Mouse (Mus musculus) CH12.LX (cell line): Measurements from ENCODE around the gene Lce3d. TPM values are rescaled to one million over a fixed set of nuclear protein-coding genes. Genes with fewer than 3 reads are reported as not detected.

ENCODE experiments used
- DNase-seq: peaks from one replicate; pipeline ENCODE4 v3.0.0-alpha.2; 2013; ENCODE audit errors: extremely low read depth
- H3K27ac ChIP-seq: 2 replicates; pipeline ENCODE4 v1.5.1; 2012; ENCODE audit warnings: low read depth, mild to moderate bottlenecking, control low read depth, moderate library complexity; ENCODE audit not compliant: insufficient read depth
- H3K27me3 ChIP-seq: replicated peaks from 2 replicates; pipeline ENCODE3; 2012; ENCODE audit warnings: inconsistent platforms
- H3K36me3 ChIP-seq, 2 experiments: replicated peaks in 1 of 2; 2 replicates each; pipeline versions ENCODE3 to v1.6.1; 2012; ENCODE audit warnings: inconsistent platforms in 1 of 2, low read length in 1 of 2, mild to moderate bottlenecking in 1 of 2, mixed read lengths in 1 of 2, moderate library complexity in 1 of 2; ENCODE audit not compliant: control insufficient read depth in 1 of 2, insufficient read depth in 1 of 2
- H3K4me1 ChIP-seq, 2 experiments: 2 replicates each; pipeline ENCODE4 v1.6.1; 2012; ENCODE audit warnings: inconsistent platforms in 1 of 2, moderate library complexity in 1 of 2; ENCODE audit not compliant: insufficient read depth in 2 of 2, control insufficient read depth in 1 of 2
- H3K4me2 ChIP-seq: 2 replicates; pipeline ENCODE4 v1.6.1; 2012; ENCODE audit warnings: low read depth, mild to moderate bottlenecking, control low read depth; ENCODE audit not compliant: poor library complexity, insufficient read depth, severe bottlenecking
- H3K4me3 ChIP-seq, 3 experiments: fragments of 150-350 bp in 1 of 3; sonication (generic) in 1 of 3; replicated peaks in 1 of 3; 2 replicates each; pipeline versions ENCODE3 to v1.5.1; 2011 to 2012; ENCODE audit warnings: low read depth in 2 of 3, low read length in 2 of 3, mild to moderate bottlenecking in 2 of 3, moderate library complexity in 2 of 3, control low read depth in 1 of 3, improper control_type of control experiment in 1 of 3, inconsistent platforms in 1 of 3, mixed read lengths in 1 of 3; ENCODE audit not compliant: poor library complexity in 1 of 3
- H3K79me2 ChIP-seq: replicated peaks from 2 replicates; pipeline ENCODE4 v1.6.1; 2012; ENCODE audit warnings: mild to moderate bottlenecking, moderate library complexity; ENCODE audit not compliant: control insufficient read depth, poor library complexity, insufficient read depth, severe bottlenecking; ENCODE audit errors: extremely low read depth
- H3K9ac ChIP-seq: 2 replicates; pipeline ENCODE4 v1.6.1; 2012; ENCODE audit warnings: low read depth, mild to moderate bottlenecking, control low read depth, moderate library complexity; ENCODE audit not compliant: insufficient read depth
- H3K9me3 ChIP-seq: replicated peaks from 2 replicates; pipeline ENCODE3; 2012; ENCODE audit warnings: low read length, inconsistent platforms, mixed read lengths
- CHD1 ChIP-seq: IDR thresholded peaks from 2 replicates; pipeline ENCODE4 v1.6.1; 2012; ENCODE audit warnings: low read depth, low read length, improper control_type of control experiment, inconsistent platforms
- CHD2 ChIP-seq: IDR thresholded peaks from 2 replicates; pipeline ENCODE4 v1.6.1; 2011; ENCODE audit warnings: low read length, improper control_type of control experiment
- CTCF ChIP-seq, 2 experiments: IDR thresholded peaks in 1 of 2; conservative IDR thresholded peaks in 1 of 2; 2 replicates each; pipeline ENCODE4 v1.5.1; 2011 to 2012; ENCODE audit warnings: low read depth in 2 of 2, low read length in 2 of 2, improper control_type of control experiment in 1 of 2, inconsistent platforms in 1 of 2, mild to moderate bottlenecking in 1 of 2, moderate library complexity in 1 of 2
- ELF1 ChIP-seq: IDR thresholded peaks from 2 replicates; pipeline ENCODE4 v1.6.1; 2014; ENCODE audit warnings: low read depth, mild to moderate bottlenecking, inconsistent platforms, low read length, improper control_type of control experiment
- EP300 ChIP-seq: IDR thresholded peaks from 2 replicates; pipeline ENCODE4 v1.6.1; 2011; ENCODE audit warnings: low read length, improper control_type of control experiment
- JUND ChIP-seq: conservative IDR thresholded peaks from 2 replicates; pipeline ENCODE4 v1.6.1; 2011; ENCODE audit warnings: low read depth, low read length, improper control_type of control experiment
- MAFK ChIP-seq: IDR thresholded peaks from 2 replicates; pipeline ENCODE4 v1.6.1; 2011; ENCODE audit warnings: low read length, improper control_type of control experiment; ENCODE audit not compliant: insufficient replicate concordance
- MAZ ChIP-seq: IDR thresholded peaks from 2 replicates; pipeline ENCODE4 v1.6.1; 2012; ENCODE audit warnings: low read depth, mild to moderate bottlenecking, inconsistent platforms, low read length, improper control_type of control experiment, moderate library complexity
- MEF2A ChIP-seq: IDR thresholded peaks from 2 replicates; pipeline ENCODE4 v1.6.1; 2014; ENCODE audit warnings: low read depth, mild to moderate bottlenecking, inconsistent platforms, low read length, improper control_type of control experiment, borderline replicate concordance
- PAX5 ChIP-seq: IDR thresholded peaks from 2 replicates; pipeline ENCODE4 v1.6.1; 2012; ENCODE audit warnings: low read length, inconsistent platforms, mixed read lengths
- POLR2A ChIP-seq: IDR thresholded peaks from 2 replicates; pipeline ENCODE4 v1.6.1; 2011; ENCODE audit warnings: low read depth, mild to moderate bottlenecking, improper control_type of control experiment, low read length
- POLR2AphosphoS2 ChIP-seq: IDR thresholded peaks from 2 replicates; pipeline ENCODE4 v1.6.1; 2011; ENCODE audit warnings: low read depth, low read length, improper control_type of control experiment
- RCOR1 ChIP-seq: conservative IDR thresholded peaks from 2 replicates; pipeline ENCODE4 v1.6.1; 2012; ENCODE audit warnings: low read depth, mild to moderate bottlenecking, inconsistent platforms, low read length, improper control_type of control experiment
- SIN3A ChIP-seq: IDR thresholded peaks from 2 replicates; pipeline ENCODE4 v1.6.1; 2012; ENCODE audit warnings: low read length, improper control_type of control experiment, inconsistent platforms
- SMC3 ChIP-seq: IDR thresholded peaks from 2 replicates; pipeline ENCODE4 v1.6.1; 2011; ENCODE audit warnings: low read depth, low read length, improper control_type of control experiment
- TBP ChIP-seq: conservative IDR thresholded peaks from 2 replicates; pipeline ENCODE4 v1.6.1; 2011; ENCODE audit warnings: low read depth, low read length, improper control_type of control experiment
- TCF12 ChIP-seq: IDR thresholded peaks from 2 replicates; pipeline ENCODE4 v1.6.1; 2014; ENCODE audit warnings: low read depth, mild to moderate bottlenecking, inconsistent platforms, low read length, improper control_type of control experiment
- USF1 ChIP-seq: IDR thresholded peaks from 2 replicates; pipeline ENCODE4 v1.6.1; 2014; ENCODE audit warnings: low read depth, mild to moderate bottlenecking, inconsistent platforms, low read length, improper control_type of control experiment
- ZC3H11A ChIP-seq: IDR thresholded peaks from 2 replicates; pipeline ENCODE4 v1.6.1; 2012; ENCODE audit warnings: low read depth, mild to moderate bottlenecking, inconsistent platforms, low read length, improper control_type of control experiment
- ZMIZ1 ChIP-seq: IDR thresholded peaks from 2 replicates; pipeline ENCODE4 v1.6.1; 2012; ENCODE audit warnings: low read depth, mild to moderate bottlenecking, inconsistent platforms, low read length, improper control_type of control experiment
- dilution Hi-C: fragments of 300-500 bp; cut with MboI; formaldehyde crosslinking; loops from 2 replicates; pipeline ENCODE4 v1.14.3; 2020; ENCODE audit warnings: low sequenced_read_pairs; ENCODE audit not compliant: extremely low pct_unique_long_range_greater_than_20kb, extremely low pct_ligation_motif_present
- in situ Hi-C: fragments of 300-500 bp; cut with MboI; formaldehyde crosslinking; loops from 3 replicates; pipeline ENCODE4 v1.14.3; 2019; ENCODE audit warnings: low sequenced_read_pairs, low pct_ligation_motif_present, low pct_unique_long_range_greater_than_20kb, mixed read lengths
- polyA plus RNA-seq: library from polyadenylated mRNA; unstranded; fragments of >175 nt; gene quantifications from 2 replicates; pipeline ENCODE4 v1.2.1, GENCODE M21; 2012; ENCODE audit warnings: low read depth; ENCODE audit not compliant: insufficient read length
- total RNA-seq, 2 experiments: library from RNA; depleted of rRNA; stranded (reverse); fragments of 300-350 nt in 1 of 2; fragments of >200 nt in 1 of 2; gene quantifications; 2 replicates each; pipeline ENCODE4 v1.2.3; 2012 to 2014

Lce3d gene
- total and polyA plus RNA-seq, 3 experiments = not detected

GRCm38 (mm10) chr3:92944186-92944585 lies 13.0 kb upstream of the Lce3d start, which contains the start of gene Lce3c:
Lce3c (plus strand) TSS chr3:92944486.
- dilution Hi-C loops (no loop called here), in situ Hi-C loops (no loop called here)
- Histone ChIP-seq H3K4me3 (no peak within 1 kb of the TSS), H3K9ac (no peak within 1 kb of the TSS), H3K36me3 (no peaks in the 10 kb centered on the region), H3K27me3 (no peaks in the 10 kb centered on the region), H3K4me1 (no peaks in the 10 kb centered on the region), H3K27ac (no peak within 1 kb of the TSS), H3K4me2 (no peak within 1 kb of the TSS), H3K79me2 (no peaks in the 10 kb centered on the region), H3K9me3 (no peaks in the 10 kb centered on the region)
- no peak for TF ChIP-seq TBP
- TF ChIP-seq ZC3H11A = no peak
- TF ChIP-seq CHD1 = no peak
- TF ChIP-seq MAFK = no peak
- TF ChIP-seq EP300 = no peak
- no peak for TF ChIP-seq PAX5
- no peak for TF ChIP-seq ZMIZ1
- TF ChIP-seq CTCF (conservative IDR thresholded peaks at IDR 0.05 in 1 of 2, IDR thresholded peaks at IDR 0.05 in 1 of 2; ENCODE audit: low read depth in 2 of 2, low read length in 2 of 2) = no peak
- no peak for TF ChIP-seq MEF2A
- no peak for TF ChIP-seq USF1
- TF ChIP-seq TCF12 = no peak
- TF ChIP-seq MAZ = no peak
- no peak for TF ChIP-seq POLR2AphosphoS2
- TF ChIP-seq SMC3 = no peak
- no peak for TF ChIP-seq CHD2
- DNase-seq = no peak

GRCm38 (mm10) chr3:92966761-92967160 lies 9.6 kb downstream of the Lce3d start, which contains the start of gene Lce3e:
Lce3e (plus strand) TSS chr3:92967061.
- TF ChIP-seq SIN3A (no peak), RCOR1 (no peak), ZC3H11A (no peak), JUND (no peak), CHD1 (no peak), TCF12 (no peak), ZMIZ1 (no peak), MEF2A (no peak), TBP (no peak), ELF1 (no peak), POLR2A (no peak), USF1 (no peak), PAX5 (no peak), POLR2AphosphoS2 (no peak)
- in situ Hi-C loops = no loop called here

More at GRCm38 (mm10) chr3:92966761-92967160, 9.6 kb downstream of the Lce3d start, which contains the start of gene Lce3e:
- H3K79me2 ChIP-seq = no peaks in the 10 kb centered on the region
- no peak within 1 kb of the TSS for H3K4me3 ChIP-seq
- H3K9ac ChIP-seq = no peak within 1 kb of the TSS
- H3K36me3 ChIP-seq = no peaks in the 10 kb centered on the region
- dilution Hi-C loops = no loop called here
- H3K9me3 ChIP-seq = no peaks in the 10 kb centered on the region
- H3K4me1 ChIP-seq = no peaks in the 10 kb centered on the region
- no peak within 1 kb of the TSS for H3K27ac ChIP-seq
- H3K27me3 ChIP-seq = no peaks in the 10 kb centered on the region
- DNase-seq = no peak
- H3K4me2 ChIP-seq = no peak within 1 kb of the TSS
